Mouse (Mus musculus) liver, embryonic 11.5 days (tissue): ENCODE measurements around the gene Fez2. TPM values are rescaled to one million over a fixed set of nuclear protein-coding genes. Genes with fewer than 3 reads are reported as not detected.

ENCODE experiments used
- ATAC-seq: fragments of 200-750 bp; cut with Nextera tagmentation; replicated peaks from 2 replicates; pipeline ENCODE4 v1.8.0; 2017; ENCODE audit warnings: moderate number of reproducible peaks, mild to moderate bottlenecking, moderate TSS enrichment, moderate library complexity; ENCODE audit not compliant: low FRiP score
- DNase-seq: peaks from one replicate; pipeline ENCODE4 v3.0.0-alpha.2; 2017; ENCODE audit warnings: low spot score
- H3K27ac ChIP-seq: fragments of 300-500 bp; sonication (generic); 2 replicates; pipeline ENCODE4 v1.5.1; 2014; ENCODE audit warnings: mild to moderate bottlenecking, low read depth, low read length, control low read depth
- H3K27me3 ChIP-seq: fragments of 300-500 bp; sonication (generic); replicated peaks from 2 replicates; pipeline ENCODE4 v1.6.1; 2014; ENCODE audit warnings: low read length, mixed read lengths; ENCODE audit not compliant: control insufficient read depth, insufficient read depth
- H3K36me3 ChIP-seq: fragments of 300-500 bp; sonication (generic); 2 replicates; pipeline ENCODE4 v1.6.1; 2014; ENCODE audit warnings: mild to moderate bottlenecking, low read length, moderate library complexity, mixed read lengths; ENCODE audit not compliant: control insufficient read depth, insufficient read depth
- H3K4me1 ChIP-seq: fragments of 300-500 bp; sonication (generic); replicated peaks from 2 replicates; pipeline ENCODE4 v1.6.1; 2014; ENCODE audit warnings: low read length, mixed read lengths; ENCODE audit not compliant: control insufficient read depth, insufficient read depth
- H3K4me2 ChIP-seq: fragments of 300-500 bp; sonication (generic); 2 replicates; pipeline ENCODE4 v1.6.1; 2014; ENCODE audit warnings: mild to moderate bottlenecking, control low read depth, moderate library complexity
- H3K4me3 ChIP-seq: fragments of 300-500 bp; sonication (generic); 2 replicates; pipeline ENCODE4 v1.5.1; 2014; ENCODE audit warnings: low read depth, low read length, control low read depth
- H3K9ac ChIP-seq: fragments of 300-500 bp; sonication (generic); 2 replicates; pipeline ENCODE4 v1.6.1; 2014; ENCODE audit warnings: low read depth, low read length, control low read depth
- H3K9me3 ChIP-seq: fragments of 300-500 bp; sonication (generic); 2 replicates; pipeline ENCODE4 v1.6.1; 2016; ENCODE audit warnings: low read length, inconsistent platforms, mixed read lengths; ENCODE audit not compliant: control insufficient read depth
- WGBS: fragments of 180-500 bp; shearing (Covaris S2); extraction: QIAGEN DNeasy Blood & Tissue Kit; methylation state at CpG from one replicate; pipeline ENCODE4 v1.1.7; 2014; 5-methylcytosine and 5-hydroxymethylcytosine counted together
- polyA plus RNA-seq: library from polyadenylated mRNA; unstranded; fragments of >200 nt; fragmentation: Nextera tagmentation; extraction: Ambion mirVana; gene quantifications from 2 replicates; pipeline ENCODE4 v1.2.1, GENCODE M21; 2014

Gene Fez2
- polyA plus RNA-seq, 1 experiment from 2014 or later = 30.9 TPM

GRCm38 (mm10) chr17:78373174-78373573 lies 44.8 kb downstream of the Fez2 start:
- H3K4me1 ChIP-seq = no peaks in the 10 kb centered on the region
- DNase-seq (no peak), ATAC-seq (no peak)
- H3K4me2 ChIP-seq = no peak overlapping the region
- WGBS = 91% methylated on average over 6 of the region's 6 CpGs
- no peak overlapping the region for H3K4me3 ChIP-seq
- H3K36me3 ChIP-seq = peaks cover 4% of the 10 kb centered on the region
- no peaks in the 10 kb centered on the region for H3K27me3 ChIP-seq
- H3K27ac ChIP-seq = no peak overlapping the region
- no peak overlapping the region for H3K9ac ChIP-seq
- H3K9me3 ChIP-seq = no peaks in the 10 kb centered on the region

DNA sequence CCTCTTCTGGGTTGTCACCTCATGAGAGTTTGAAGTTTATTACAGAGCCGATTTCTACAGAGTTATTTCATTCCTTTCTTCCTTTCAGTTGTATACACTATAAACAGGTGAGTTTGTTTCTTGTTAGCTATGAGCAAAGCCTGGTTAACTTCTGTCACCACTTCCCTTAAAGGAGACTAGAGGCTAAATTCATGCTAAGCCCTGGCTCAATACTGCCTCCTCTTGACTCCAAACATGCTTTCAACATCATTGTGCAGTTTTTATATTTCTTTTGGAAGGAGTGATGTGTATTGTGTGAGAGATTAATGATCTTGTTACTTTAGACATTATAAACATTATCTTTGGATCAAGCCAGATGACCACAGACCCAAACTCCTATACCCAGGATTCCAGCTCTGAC lies 47.5 kb downstream of the Fez2 start:
- no peak overlapping the region for H3K9ac ChIP-seq
- no peaks in the 10 kb centered on the region for H3K4me1 ChIP-seq
- 84% methylated on average over 1 of the region's 1 CpGs for WGBS
- no peak overlapping the region for H3K27ac ChIP-seq
- no peak overlapping the region for H3K4me2 ChIP-seq
- H3K4me3 ChIP-seq = no peak overlapping the region
- H3K9me3 ChIP-seq = no peaks in the 10 kb centered on the region
- ATAC-seq (no peak), DNase-seq (no peak)
- no peaks in the 10 kb centered on the region for H3K36me3 ChIP-seq
- no peaks in the 10 kb centered on the region for H3K27me3 ChIP-seq

- Histone ChIP-seq H3K9ac (no peak overlapping the region), H3K27ac (no peak overlapping the region), H3K9me3 (no peaks in the 10 kb centered on the region), H3K27me3 (no peaks in the 10 kb centered on the region), H3K4me3 (no peak overlapping the region), H3K4me1 (no peaks in the 10 kb centered on the region), H3K36me3 (no peaks in the 10 kb centered on the region), H3K4me2 (no peak overlapping the region)
- ATAC-seq = no peak
- no peak for DNase-seq
- 87% methylated on average over 8 of the region's 8 CpGs for WGBS
Measured at GRCm38 (mm10) chr17:78368481-78368880, 49.5 kb downstream of the Fez2 start.

- DNase-seq (no peak), ATAC-seq (no peak)
- no peak overlapping the region for H3K4me2 ChIP-seq
- H3K27me3 ChIP-seq = no peaks in the 10 kb centered on the region
- WGBS = 66% methylated on average over 7 of the region's 7 CpGs
- H3K36me3 ChIP-seq = no peaks in the 10 kb centered on the region
- H3K27ac ChIP-seq = no peak overlapping the region
- H3K9me3 ChIP-seq = no peaks in the 10 kb centered on the region
- peaks cover 5% of the 10 kb centered on the region for H3K4me1 ChIP-seq
- no peak overlapping the region for H3K4me3 ChIP-seq
- no peak overlapping the region for H3K9ac ChIP-seq
Measured at GRCm38 (mm10) chr17:78366070-78366469, 51.9 kb downstream of the Fez2 start.

- WGBS = 87% methylated on average over 23 of the region's 23 CpGs
- H3K9me3 ChIP-seq = no peaks in the 10 kb centered on the region
- DNase-seq (no peak), ATAC-seq (no peak)
- no peak overlapping the region for H3K4me3 ChIP-seq
- H3K27me3 ChIP-seq = no peaks in the 10 kb centered on the region
- no peak overlapping the region for H3K4me2 ChIP-seq
- no peak overlapping the region for H3K9ac ChIP-seq
- H3K27ac ChIP-seq = no peak overlapping the region
- peaks cover 5% of the 10 kb centered on the region for H3K4me1 ChIP-seq
- H3K36me3 ChIP-seq = no peaks in the 10 kb centered on the region
Measured at GRCm38 (mm10) chr17:78364555-78365302, 53.2 kb downstream of the Fez2 start.

DNA sequence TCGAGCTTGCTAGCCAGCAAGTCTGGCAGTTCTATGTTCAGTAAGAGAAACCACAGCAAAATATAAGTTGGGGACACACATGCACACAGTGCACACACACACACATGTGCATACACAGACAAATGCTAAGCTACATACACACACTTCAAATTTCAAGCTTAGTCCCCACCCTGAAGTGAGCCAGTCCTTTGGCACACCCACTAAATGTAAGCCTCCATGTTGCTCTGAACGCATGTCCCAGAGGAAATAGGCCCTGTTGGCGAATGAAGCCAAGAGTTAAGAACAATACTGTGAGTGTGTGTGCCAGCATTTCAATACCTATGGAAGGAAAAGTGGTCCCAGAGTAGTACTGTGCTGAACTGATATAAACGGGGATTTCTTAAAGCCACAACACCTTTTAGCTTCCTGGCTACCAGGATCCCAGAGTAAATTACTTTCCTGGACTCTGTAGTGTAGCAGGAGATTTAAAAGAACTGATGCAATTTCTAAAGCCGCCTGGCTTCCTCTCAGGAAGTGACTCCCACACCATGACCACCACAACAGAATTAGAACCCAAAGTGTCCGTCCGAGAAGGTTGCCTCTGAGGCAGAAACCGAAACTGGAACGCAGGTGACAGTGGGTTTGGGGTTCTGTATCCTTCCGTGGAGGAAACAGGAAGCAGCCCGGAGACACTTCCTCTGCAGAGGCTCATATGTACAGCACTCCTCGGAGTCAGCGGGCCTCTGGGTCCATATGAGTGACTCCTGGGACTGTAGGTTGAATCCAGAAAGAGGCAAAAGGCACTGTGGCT lies 55.8 kb downstream of the Fez2 start:
- no peaks in the 10 kb centered on the region for H3K36me3 ChIP-seq
- peak overlapping the region; percentile 50 for H3K4me2 ChIP-seq
- peak overlapping the region; percentile 41; the same call in 1 of the 2 replicates for H3K27ac ChIP-seq
- no peak overlapping the region for H3K4me3 ChIP-seq
- 48% methylated on average over 13 of the region's 13 CpGs for WGBS
- H3K9ac ChIP-seq = 0 out of 2 replicates have a peak overlapping the region, but pooled peaks have one; percentile 21
- peak; percentile 54; the same call in 1 of the 2 replicates for ATAC-seq
- peaks cover 5% of the 10 kb centered on the region for H3K4me1 ChIP-seq
- DNase-seq = no peak
- H3K9me3 ChIP-seq = no peaks in the 10 kb centered on the region
- no peaks in the 10 kb centered on the region for H3K27me3 ChIP-seq

DNA sequence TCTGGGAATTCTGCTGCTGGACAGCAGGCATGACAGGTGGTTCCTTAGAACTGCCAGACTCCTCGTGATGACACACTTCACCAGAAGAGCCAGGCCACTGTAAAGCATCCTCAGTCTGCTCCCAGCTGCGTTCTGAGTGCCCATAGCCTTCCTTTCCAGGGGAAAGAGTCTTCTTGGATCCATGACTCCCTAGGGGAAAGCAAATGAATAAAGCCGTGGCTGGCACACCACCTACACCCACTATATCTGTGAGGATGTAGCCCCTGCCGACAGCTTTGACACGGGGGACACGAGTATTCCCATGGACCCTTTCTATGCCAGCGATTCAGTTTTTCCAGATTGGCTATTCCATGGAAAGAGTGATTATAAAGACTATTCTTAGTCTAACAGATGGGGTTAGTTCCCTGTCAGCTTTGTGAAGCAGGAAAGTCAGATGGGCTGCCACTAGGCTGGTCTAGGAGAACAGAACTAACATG lies 59.7 kb downstream of the Fez2 start:
- peaks cover 5% of the 10 kb centered on the region for H3K4me1 ChIP-seq
- H3K9me3 ChIP-seq = no peaks in the 10 kb centered on the region
- DNase-seq (no peak), ATAC-seq (no peak)
- H3K4me3 ChIP-seq = no peak overlapping the region
- WGBS = 82% methylated on average over 7 of the region's 7 CpGs
- H3K27me3 ChIP-seq = no peaks in the 10 kb centered on the region
- H3K9ac ChIP-seq = no peak overlapping the region
- H3K27ac ChIP-seq = no peak overlapping the region
- H3K36me3 ChIP-seq = no peaks in the 10 kb centered on the region
- H3K4me2 ChIP-seq = no peak overlapping the region

- WGBS = 85% methylated on average over 4 of the region's 4 CpGs
- Histone ChIP-seq H3K36me3 (no peaks in the 10 kb centered on the region), H3K4me3 (no peak overlapping the region), H3K9ac (no peak overlapping the region), H3K9me3 (no peaks in the 10 kb centered on the region), H3K27ac (no peak overlapping the region), H3K27me3 (no peaks in the 10 kb centered on the region), H3K4me2 (no peak overlapping the region), H3K4me1 (peaks cover 5% of the 10 kb centered on the region)
- no peak for DNase-seq
- ATAC-seq = no peak
Measured at GRCm38 (mm10) chr17:78357753-78358152, 60.2 kb downstream of the Fez2 start.
